Mouse (Mus musculus): ENCODE results near the gene Pmel. TPM values are rescaled to one million over a fixed set of nuclear protein-coding genes. Genes with fewer than 3 reads are reported as not detected.
A peak's percentile ranks its signal among the peaks of the same experiment; 100 is the strongest.
"Not testable (repeated sequence)": the region's sequence is repeated elsewhere in the genome, so short reads cannot be mapped to it uniquely, and the experiment has no call there.

The Pmel gene
- total RNA-seq, 1 experiment: 11.4 TPM

GRCm38 (mm10) chr10:128702328-128703007 is 1.5 kb upstream of the Pmel start:
- in situ Hi-C loops (cut with MboI; ENCODE audit: low sequenced_read_pairs in 2 of 2, unreplicated experiment in 2 of 2): no loop called here
- Histone ChIP-seq H3K27ac (ENCODE audit: insufficient read depth, low read depth, low read length, poor library complexity, severe bottlenecking) (no peak overlapping the region), H3K4me3 (ENCODE audit: insufficient read depth in 1 of 2, low read depth in 1 of 2, low read length in 2 of 2, poor library complexity in 1 of 2, severe bottlenecking in 1 of 2) (no peak overlapping the region), H3K4me1 (ENCODE audit: control insufficient read depth in 2 of 2, insufficient read depth in 2 of 2, low read length in 2 of 2, poor library complexity in 1 of 2) (peaks cover 5 to 14% of the 10 kb centered on the region in 2 experiments; a peak in 3 of 4 replicates), H3K36me3 (ENCODE audit: control insufficient read depth, insufficient read depth, low read length, poor library complexity, severe bottlenecking) (peaks cover 27% of the 10 kb centered on the region), H3K9ac (ENCODE audit: insufficient read depth, low read depth, low read length, poor library complexity, severe bottlenecking) (no peak overlapping the region), H3K9me3 (ENCODE audit: control insufficient read depth, insufficient read depth, low read depth, low read length) (no peaks in the 10 kb centered on the region)
- TF ChIP-seq ZNF384 (IDR thresholded peaks at IDR 0.05; ENCODE audit: low read depth, low read length) (no peak), CHD2 (IDR thresholded peaks at IDR 0.05; ENCODE audit: low read depth, low read length) (no peak), HCFC1 (IDR thresholded peaks at IDR 0.05; ENCODE audit: borderline replicate concordance, insufficient read depth, low read length) (no peak), MAFK (IDR thresholded peaks at IDR 0.05; ENCODE audit: insufficient read depth, low read depth, low read length) (no peak), ZC3H11A (IDR thresholded peaks at IDR 0.05; ENCODE audit: borderline replicate concordance, low read depth, low read length) (no peak)
- no peak for DNase-seq (ENCODE audit: low read depth, low spot score)

GRCm38 (mm10) chr10:128704491-128705316 is 709 bp downstream of the Pmel start, which contains the start of gene Cdk2:
Gene Cdk2 (minus strand): TSS chr10:128705031.
- no peak for TF ChIP-seq CHD2 (IDR thresholded peaks at IDR 0.05; ENCODE audit: low read depth, low read length)
- TF ChIP-seq MAFK (IDR thresholded peaks at IDR 0.05; ENCODE audit: insufficient read depth, low read depth, low read length): no peak
- no peak for TF ChIP-seq HCFC1 (IDR thresholded peaks at IDR 0.05; ENCODE audit: borderline replicate concordance, insufficient read depth, low read length)
- no peak for TF ChIP-seq ZC3H11A (IDR thresholded peaks at IDR 0.05; ENCODE audit: borderline replicate concordance, low read depth, low read length)
- TF ChIP-seq ZNF384 (IDR thresholded peaks at IDR 0.05; ENCODE audit: low read depth, low read length): no peak
- peaks cover 11% of the 10 kb centered on the region for H3K36me3 ChIP-seq (ENCODE audit: control insufficient read depth, insufficient read depth, low read length, poor library complexity, severe bottlenecking)
- H3K4me1 ChIP-seq (ENCODE audit: control insufficient read depth in 2 of 2, insufficient read depth in 2 of 2, low read length in 2 of 2, poor library complexity in 1 of 2): peaks cover 5 to 12% of the 10 kb centered on the region in 2 experiments; a peak in 3 of 4 replicates
- no peaks in the 10 kb centered on the region for H3K9me3 ChIP-seq (ENCODE audit: control insufficient read depth, insufficient read depth, low read depth, low read length)
- in situ Hi-C loops (cut with MboI; ENCODE audit: low sequenced_read_pairs in 2 of 2, unreplicated experiment in 2 of 2): no loop called here
- peak; percentile 93 for DNase-seq (ENCODE audit: low read depth, low spot score)
- peak within 1 kb of the TSS; percentile 88 for H3K9ac ChIP-seq (ENCODE audit: insufficient read depth, low read depth, low read length, poor library complexity, severe bottlenecking)
- H3K27ac ChIP-seq (ENCODE audit: insufficient read depth, low read depth, low read length, poor library complexity, severe bottlenecking): peak within 1 kb of the TSS; percentile 90
- H3K4me3 ChIP-seq (ENCODE audit: insufficient read depth in 1 of 2, low read depth in 1 of 2, low read length in 2 of 2, poor library complexity in 1 of 2, severe bottlenecking in 1 of 2): peak within 1 kb of the TSS; percentile 84 to 100

GRCm38 (mm10) chr10:128705317-128705693 is 1.3 kb downstream of the Pmel start:
- in situ Hi-C loops (cut with MboI; ENCODE audit: low sequenced_read_pairs in 2 of 2, unreplicated experiment in 2 of 2): no loop called here
- Histone ChIP-seq H3K4me3 (ENCODE audit: insufficient read depth in 1 of 2, low read depth in 1 of 2, low read length in 2 of 2, poor library complexity in 1 of 2, severe bottlenecking in 1 of 2) (peak overlapping the region; percentile 48 to 100), H3K36me3 (ENCODE audit: control insufficient read depth, insufficient read depth, low read length, poor library complexity, severe bottlenecking) (peaks cover 9% of the 10 kb centered on the region), H3K4me1 (ENCODE audit: control insufficient read depth in 2 of 2, insufficient read depth in 2 of 2, low read length in 2 of 2, poor library complexity in 1 of 2) (peaks cover 5 to 11% of the 10 kb centered on the region in 2 experiments; a peak in 3 of 4 replicates), H3K9ac (ENCODE audit: insufficient read depth, low read depth, low read length, poor library complexity, severe bottlenecking) (peak overlapping the region; percentile 59), H3K27ac (ENCODE audit: insufficient read depth, low read depth, low read length, poor library complexity, severe bottlenecking) (peak overlapping the region; percentile 61), H3K9me3 (ENCODE audit: control insufficient read depth, insufficient read depth, low read depth, low read length) (no peaks in the 10 kb centered on the region)
- DNase-seq (ENCODE audit: low read depth, low spot score): no peak
- TF ChIP-seq ZC3H11A (IDR thresholded peaks at IDR 0.05; ENCODE audit: borderline replicate concordance, low read depth, low read length) (no peak), MAFK (IDR thresholded peaks at IDR 0.05; ENCODE audit: insufficient read depth, low read depth, low read length) (no peak), ZNF384 (IDR thresholded peaks at IDR 0.05; ENCODE audit: low read depth, low read length) (no peak), CHD2 (IDR thresholded peaks at IDR 0.05; ENCODE audit: low read depth, low read length) (no peak), HCFC1 (IDR thresholded peaks at IDR 0.05; ENCODE audit: borderline replicate concordance, insufficient read depth, low read length) (no peak)

- H3K9ac ChIP-seq (ENCODE audit: insufficient read depth, low read depth, low read length, poor library complexity, severe bottlenecking); H3K9me3 ChIP-seq (ENCODE audit: control insufficient read depth, insufficient read depth, low read depth, low read length); in situ Hi-C loops (cut with MboI; ENCODE audit: low sequenced_read_pairs in 2 of 2, unreplicated experiment in 2 of 2); DNase-seq (ENCODE audit: low read depth, low spot score); H3K36me3 ChIP-seq (ENCODE audit: control insufficient read depth, insufficient read depth, low read length, poor library complexity, severe bottlenecking): not testable (repeated sequence)
- H3K27ac ChIP-seq (ENCODE audit: insufficient read depth, low read depth, low read length, poor library complexity, severe bottlenecking): peak overlapping the region; percentile 65; the same call in 1 of the 2 replicates
- peaks cover 2 to 17% of the 10 kb centered on the region in 2 experiments; a peak in 3 of 4 replicates for H3K4me1 ChIP-seq (ENCODE audit: control insufficient read depth in 2 of 2, insufficient read depth in 2 of 2, low read length in 2 of 2, poor library complexity in 1 of 2)
- peak; percentile 69; the same call in 1 of the 2 replicates for TF ChIP-seq ZNF384 (IDR thresholded peaks at IDR 0.05; ENCODE audit: low read depth, low read length)
- peak overlapping the region in 1 of 2 experiments; percentile 42; a peak in 1 of 4 replicates for H3K4me3 ChIP-seq (ENCODE audit: insufficient read depth in 1 of 2, low read depth in 1 of 2, low read length in 2 of 2, poor library complexity in 1 of 2, severe bottlenecking in 1 of 2)
Measured at GRCm38 (mm10) chr10:128711318-128711717, 7.3 kb downstream of the Pmel start.

Data from ES-E14 (cell line).